Mouse (Mus musculus) myocyte (in vitro differentiated cells): Measurements from ENCODE around the gene Gmcl1.

Source experiments
- CEBPB ChIP-seq: IDR thresholded peaks from 2 replicates; pipeline ENCODE4 v1.6.1; 2011; ENCODE audit warnings: mild to moderate bottlenecking, moderate library complexity; ENCODE audit not compliant: poor library complexity, insufficient read depth, severe bottlenecking
- E2F4 ChIP-seq: IDR thresholded peaks from one replicate; pipeline ENCODE4 v1.6.1; 2011; ENCODE audit warnings: mild to moderate bottlenecking, control low read depth, moderate library complexity; ENCODE audit not compliant: insufficient read depth
- MAX ChIP-seq: IDR thresholded peaks from one replicate; pipeline ENCODE4 v1.6.1; 2011; ENCODE audit warnings: low read depth, mild to moderate bottlenecking, control low read depth
- MYOD1 ChIP-seq, 3 experiments: IDR thresholded peaks; one replicate each; pipeline ENCODE4 v1.6.1; 2011; ENCODE audit warnings: control low read depth in 2 of 3, low read depth in 2 of 3, mild to moderate bottlenecking in 2 of 3, moderate library complexity in 1 of 3; ENCODE audit not compliant: insufficient read length in 2 of 3, control insufficient read depth in 1 of 3
- MYOG ChIP-seq, 3 experiments: IDR thresholded peaks; one replicate each; pipeline ENCODE4 v1.6.1; 2011; ENCODE audit warnings: control low read depth in 2 of 3, low read depth in 2 of 3, mild to moderate bottlenecking in 2 of 3; ENCODE audit not compliant: insufficient read length in 2 of 3, control insufficient read depth in 1 of 3, insufficient read depth in 1 of 3
- POLR2A ChIP-seq: IDR thresholded peaks from one replicate; pipeline ENCODE4 v1.6.1; 2011; ENCODE audit warnings: low read depth, mild to moderate bottlenecking, control low read depth, moderate library complexity; ENCODE audit not compliant: insufficient read length
- POLR2AphosphoS2 ChIP-seq: IDR thresholded peaks from one replicate; pipeline ENCODE4 v1.6.1; 2011; ENCODE audit warnings: low read depth, control low read depth; ENCODE audit not compliant: insufficient read length
- REST ChIP-seq: IDR thresholded peaks from one replicate; pipeline ENCODE4 v1.6.1; 2011; ENCODE audit warnings: mild to moderate bottlenecking, control low read depth, moderate library complexity; ENCODE audit not compliant: insufficient read depth, insufficient read length
- SRF ChIP-seq: IDR thresholded peaks from one replicate; pipeline ENCODE4 v1.6.1; 2011; ENCODE audit warnings: low read depth; ENCODE audit not compliant: control insufficient read depth, insufficient read length
- TCF12 ChIP-seq: IDR thresholded peaks from one replicate; pipeline ENCODE4 v1.6.1; 2011; ENCODE audit warnings: mild to moderate bottlenecking, control low read depth; ENCODE audit not compliant: poor library complexity, insufficient read depth, severe bottlenecking
- TCF3 ChIP-seq: IDR thresholded peaks from one replicate; pipeline ENCODE4 v1.6.1; 2011; ENCODE audit warnings: low read depth, control low read depth; ENCODE audit not compliant: insufficient read length
- USF1 ChIP-seq: IDR thresholded peaks from one replicate; pipeline ENCODE4 v1.6.1; 2011; ENCODE audit warnings: low read depth, mild to moderate bottlenecking, control low read depth, moderate library complexity

GRCm38 (mm10) chr6:86681289-86681688 is 51.9 kb downstream of the Gmcl1 start:
- TF ChIP-seq CEBPB (no peak), USF1 (no peak), POLR2A (no peak), SRF (no peak), TCF12 (no peak), MAX (no peak), POLR2AphosphoS2 (no peak), MYOG (IDR thresholded peaks at IDR 0.05; ENCODE audit: control insufficient read depth in 1 of 3, insufficient read depth in 1 of 3, insufficient read length in 2 of 3, low read depth in 2 of 3) (no peak), E2F4 (no peak), MYOD1 (IDR thresholded peaks at IDR 0.05; ENCODE audit: control insufficient read depth in 1 of 3, insufficient read length in 2 of 3, low read depth in 2 of 3) (no peak), REST (no peak), TCF3 (no peak)
